Mouse (Mus musculus): ENCODE measurements around the gene Upp1. TPM values are rescaled to one million over a fixed set of nuclear protein-coding genes. Genes with fewer than 3 reads are reported as not detected.

Gene Upp1
- polyA plus RNA-seq, 1 experiment from 2014 or later = 21.9 TPM

Other genes starting within 250 kb of the Upp1 start
- 0.07 TPM in 1 of 2 replicates, not detected in the other for gene Pkd1l1, start 144.8 kb upstream of the Upp1 start, polyA plus RNA-seq (2014; fragmentation: Nextera tagmentation; extraction: Ambion mirVana)
- gene Hus1, start 106.9 kb upstream of the Upp1 start, polyA plus RNA-seq (2014; fragmentation: Nextera tagmentation; extraction: Ambion mirVana) = 14.5 and 15.7 TPM in 2 replicates
- gene Gm11992, start 69.5 kb upstream of the Upp1 start, polyA plus RNA-seq (2014; fragmentation: Nextera tagmentation; extraction: Ambion mirVana) = 2.7 TPM in 2 replicates
- gene Sun3, start 69.1 kb upstream of the Upp1 start, polyA plus RNA-seq (2014; fragmentation: Nextera tagmentation; extraction: Ambion mirVana) = 0.49 TPM in 1 of 2 replicates, not detected in the other
- 0.03 and 0.04 TPM in 2 replicates for gene Abca13, start 73.8 kb downstream of the Upp1 start, polyA plus RNA-seq (2014; fragmentation: Nextera tagmentation; extraction: Ambion mirVana)

Data from heart, embryonic 11.5 days (tissue).